Mouse (Mus musculus): ENCODE measurements at regions not wholly inside any gene's neighbourhood (a gene's known extent, or its start where the extent isn't known, plus 50 kb on each side); places are given as distances from the start of the nearest gene placed in this dataset.

DNA sequence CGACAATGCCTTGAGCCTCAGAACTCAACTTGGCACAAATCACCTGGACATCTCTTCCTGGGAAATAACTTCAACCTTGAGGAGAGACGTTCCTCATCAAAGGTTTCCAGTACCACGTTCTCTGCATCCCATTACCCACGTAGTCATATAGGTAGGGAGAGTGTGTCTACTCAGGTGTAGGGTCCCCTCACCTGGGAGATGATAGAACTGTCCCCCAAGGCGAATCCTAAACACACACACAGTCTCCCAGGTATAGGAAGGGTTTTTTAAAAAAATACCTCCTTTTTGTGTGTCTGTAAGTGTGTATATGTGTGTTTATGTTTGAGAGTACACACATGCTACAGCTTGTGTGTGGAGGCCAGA, 55.0 kb upstream of the Zfp703 start:
- no peak for DNase-seq (ENCODE audit: low spot score in 2 of 2)

- DNase-seq (ENCODE audit: low spot score in 2 of 2), result no peak
These were observed 54.0 kb upstream of the Zfp703 start for GRCm38 (mm10) chr8:26923166-26923565.
